Mouse (Mus musculus) retina, adult 2 months (tissue): Measurements from ENCODE around the gene Tnfaip3.

Experiments used
- DNase-seq: peaks from one replicate; pipeline ENCODE4 v3.0.0-alpha.2; 2012; ENCODE audit warnings: low read depth, low spot score

Tnfaip3 gene

DNA sequence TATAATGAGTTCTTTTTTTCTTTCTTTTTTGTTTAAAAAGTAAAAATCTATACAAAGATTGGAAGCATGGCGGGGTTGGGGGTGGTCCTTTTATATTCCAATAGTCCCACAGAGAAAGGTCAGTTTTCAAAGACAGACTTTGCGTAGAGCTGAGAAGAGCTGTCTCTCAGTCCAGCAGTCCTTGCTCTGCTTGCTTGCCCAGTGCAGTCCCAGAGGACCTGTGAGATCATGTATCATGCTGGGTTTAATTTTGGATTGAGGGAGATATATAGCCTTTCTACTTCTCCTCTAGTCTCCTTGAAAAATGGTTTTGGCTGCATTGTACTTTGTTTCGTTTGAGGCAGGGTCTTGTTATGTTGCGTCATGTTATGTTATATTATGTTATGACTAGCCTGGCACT lies 49.9 kb downstream of the Tnfaip3 start:
- DNase-seq: no peak

GRCm38 (mm10) chr10:18964856-18965255 lies 50.6 kb downstream of the Tnfaip3 start:
- no peak for DNase-seq

DNA sequence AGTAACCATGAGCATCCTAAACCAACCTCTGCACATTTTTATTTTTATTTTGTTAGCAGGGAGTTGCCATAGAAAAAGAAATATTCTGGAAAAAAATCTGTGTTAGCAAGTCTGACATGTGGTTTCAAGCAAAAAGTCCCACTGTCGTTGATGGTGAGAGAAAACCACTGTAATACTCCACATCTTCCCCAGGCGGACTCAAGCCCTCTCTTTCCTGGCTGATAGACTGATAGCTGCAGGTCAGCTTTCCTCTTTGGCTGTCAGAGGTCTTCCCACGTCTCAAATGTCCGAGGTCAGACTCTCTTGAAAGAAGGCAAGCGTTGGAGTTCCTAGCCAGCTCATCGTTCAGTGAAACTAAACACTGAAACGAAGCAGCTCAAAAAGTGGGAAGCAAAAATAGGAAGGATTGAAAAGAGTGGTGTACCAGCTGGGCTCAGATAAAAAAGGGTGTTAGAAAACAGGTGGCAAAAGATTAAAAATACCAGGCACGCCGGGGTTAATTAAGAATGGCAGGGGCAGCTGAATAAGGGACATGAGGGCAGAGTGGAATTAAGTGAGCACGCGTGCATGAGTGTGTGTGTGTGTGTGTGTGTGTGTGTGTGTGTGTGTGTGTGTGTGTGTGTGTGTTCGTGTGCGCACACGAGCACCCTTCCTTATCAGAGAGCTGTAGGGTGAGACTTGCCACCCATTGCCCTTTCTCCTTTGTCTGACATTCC lies 55.5 kb downstream of the Tnfaip3 start:
- DNase-seq: no peak

DNA sequence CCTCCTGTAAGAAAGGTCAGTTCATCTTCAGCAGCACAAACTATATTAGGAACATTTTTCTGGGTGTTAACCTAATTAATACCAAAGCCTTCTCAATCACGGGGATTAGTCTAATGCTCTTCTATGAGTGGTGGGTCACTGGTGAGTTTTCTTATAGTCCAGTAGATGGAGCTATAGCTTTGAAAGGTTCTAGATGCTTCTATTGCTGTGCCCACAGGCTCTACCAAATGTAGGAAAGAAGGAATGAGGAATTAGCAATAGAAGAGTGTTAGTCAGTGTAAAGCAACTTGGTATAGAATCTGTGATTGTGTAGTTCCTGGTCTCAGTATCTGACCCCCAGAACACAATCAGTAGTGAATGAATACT lies 61.8 kb downstream of the Tnfaip3 start:
- peak; percentile 82 for DNase-seq

- DNase-seq: no peak
Measured at GRCm38 (mm10) chr10:18953011-18953705, 62.3 kb downstream of the Tnfaip3 start.
